Mouse (Mus musculus) forebrain, embryonic 15.5 days (tissue): ENCODE data around the gene Cd81. TPM values are rescaled to one million over a fixed set of nuclear protein-coding genes. Genes with fewer than 3 reads are reported as not detected.

Source experiments
- ATAC-seq: fragments of 200-750 bp; cut with Nextera tagmentation; replicated peaks from 2 replicates; pipeline ENCODE4 v1.8.0; 2017; ENCODE audit warnings: mild to moderate bottlenecking, moderate TSS enrichment, moderate library complexity
- H3K27ac ChIP-seq: fragments of 300-500 bp; sonication (generic); replicated peaks from 2 replicates; pipeline ENCODE4 v1.5.1; 2015; ENCODE audit warnings: mild to moderate bottlenecking, inconsistent platforms
- H3K27me3 ChIP-seq: fragments of 300-500 bp; sonication (generic); 2 replicates; pipeline ENCODE4 v1.6.1; 2015; ENCODE audit warnings: inconsistent platforms
- H3K36me3 ChIP-seq: fragments of 300-500 bp; sonication (generic); 2 replicates; pipeline ENCODE4 v1.6.1; 2015; ENCODE audit warnings: mild to moderate bottlenecking, inconsistent platforms
- H3K4me1 ChIP-seq: fragments of 300-500 bp; sonication (generic); 2 replicates; pipeline ENCODE4 v1.6.1; 2015; ENCODE audit warnings: inconsistent platforms
- H3K4me2 ChIP-seq: fragments of 300-500 bp; sonication (generic); replicated peaks from 2 replicates; pipeline ENCODE4 v1.6.1; 2015; ENCODE audit warnings: mild to moderate bottlenecking, inconsistent platforms
- H3K4me3 ChIP-seq: fragments of 300-500 bp; sonication (generic); 2 replicates; pipeline ENCODE4 v1.5.1; 2015; ENCODE audit warnings: mild to moderate bottlenecking, inconsistent platforms
- H3K9ac ChIP-seq: fragments of 300-500 bp; sonication (generic); replicated peaks from 2 replicates; pipeline ENCODE4 v1.6.1; 2015; ENCODE audit warnings: mild to moderate bottlenecking, inconsistent platforms
- H3K9me3 ChIP-seq: fragments of 300-500 bp; sonication (generic); 2 replicates; pipeline ENCODE4 v1.6.1; 2016; ENCODE audit warnings: inconsistent platforms
- WGBS: fragments of 180-500 bp; shearing (Covaris S2); methylation state at CpG from one replicate; pipeline ENCODE4 v1.1.7; 2015; ENCODE audit warnings: mixed read lengths; 5-methylcytosine and 5-hydroxymethylcytosine counted together
- polyA plus RNA-seq: library from polyadenylated mRNA; unstranded; fragments of >200 nt; fragmentation: Nextera tagmentation; extraction: Ambion mirVana; gene quantifications from 2 replicates; pipeline ENCODE4 v1.2.1, GENCODE M21; 2015

Cd81 gene
- polyA plus RNA-seq, 1 experiment from 2014 or later, result 294 TPM

- Histone ChIP-seq H3K9ac (no peak overlapping the region), H3K9me3 (no peaks in the 10 kb centered on the region), H3K4me3 (no peak overlapping the region), H3K27ac (no peak overlapping the region), H3K4me1 (no peaks in the 10 kb centered on the region), H3K4me2 (no peak overlapping the region), H3K27me3 (no peaks in the 10 kb centered on the region), H3K36me3 (no peaks in the 10 kb centered on the region)
- ATAC-seq, result no peak
- WGBS, result 87% methylated on average over 3 of the region's 3 CpGs
These were observed 9.6 kb upstream of the Cd81 start for GRCm38 (mm10) chr7:143042897-143043300.

GRCm38 (mm10) chr7:143044049-143044825, 8.3 kb upstream of the Cd81 start:
- H3K4me3 ChIP-seq, result no peak overlapping the region
- ATAC-seq, result no peak
- H3K27me3 ChIP-seq, result no peaks in the 10 kb centered on the region
- H3K4me1 ChIP-seq, result no peaks in the 10 kb centered on the region
- no peak overlapping the region for H3K9ac ChIP-seq
- H3K36me3 ChIP-seq, result no peaks in the 10 kb centered on the region
- no peaks in the 10 kb centered on the region for H3K9me3 ChIP-seq
- no peak overlapping the region for H3K27ac ChIP-seq
- 93% methylated on average over 2 of the region's 2 CpGs for WGBS
- no peak overlapping the region for H3K4me2 ChIP-seq

GRCm38 (mm10) chr7:143044826-143045206, 7.7 kb upstream of the Cd81 start:
- Histone ChIP-seq H3K27ac (no peak overlapping the region), H3K9ac (no peak overlapping the region), H3K27me3 (no peaks in the 10 kb centered on the region), H3K4me3 (no peak overlapping the region), H3K4me2 (no peak overlapping the region), H3K4me1 (no peaks in the 10 kb centered on the region), H3K9me3 (no peaks in the 10 kb centered on the region), H3K36me3 (no peaks in the 10 kb centered on the region)
- ATAC-seq, result no peak

- no peak for ATAC-seq
These were observed 6.2 kb upstream of the Cd81 start for GRCm38 (mm10) chr7:143046358-143046757.

GRCm38 (mm10) chr7:143049331-143049730, 3.2 kb upstream of the Cd81 start:
- Histone ChIP-seq H3K9ac (no peak overlapping the region), H3K27ac (no peak overlapping the region), H3K4me3 (no peak overlapping the region), H3K4me1 (peaks cover 14% of the 10 kb centered on the region), H3K9me3 (no peaks in the 10 kb centered on the region), H3K36me3 (no peaks in the 10 kb centered on the region), H3K4me2 (no peak overlapping the region), H3K27me3 (no peaks in the 10 kb centered on the region)
- WGBS, result 80% methylated on average over 3 of the region's 3 CpGs
- ATAC-seq, result no peak

More at GRCm38 (mm10) chr7:143046358-143046757, 6.2 kb upstream of the Cd81 start:
- Histone ChIP-seq H3K4me1 (no peaks in the 10 kb centered on the region), H3K4me2 (no peak overlapping the region), H3K4me3 (no peak overlapping the region), H3K9me3 (no peaks in the 10 kb centered on the region), H3K27me3 (no peaks in the 10 kb centered on the region), H3K36me3 (no peaks in the 10 kb centered on the region), H3K27ac (no peak overlapping the region), H3K9ac (no peak overlapping the region)
- WGBS, result 77% methylated on average over 7 of the region's 7 CpGs

- no peak for ATAC-seq
- no peaks in the 10 kb centered on the region for H3K9me3 ChIP-seq
- no peaks in the 10 kb centered on the region for H3K27me3 ChIP-seq
- no peak overlapping the region for H3K9ac ChIP-seq
- no peak overlapping the region for H3K27ac ChIP-seq
- no peak overlapping the region for H3K4me2 ChIP-seq
- no peaks in the 10 kb centered on the region for H3K36me3 ChIP-seq
- WGBS, result 92% methylated on average over 3 of the region's 3 CpGs
- peaks cover 22% of the 10 kb centered on the region for H3K4me1 ChIP-seq
- H3K4me3 ChIP-seq, result no peak overlapping the region
These were observed 2.4 kb upstream of the Cd81 start for GRCm38 (mm10) chr7:143049841-143050816.

- 73% methylated on average over 2 of the region's 2 CpGs for WGBS
- no peak overlapping the region for H3K4me3 ChIP-seq
- H3K27me3 ChIP-seq, result no peaks in the 10 kb centered on the region
- peaks cover 34% of the 10 kb centered on the region for H3K4me1 ChIP-seq
- H3K27ac ChIP-seq, result no peak overlapping the region
- no peaks in the 10 kb centered on the region for H3K36me3 ChIP-seq
- no peaks in the 10 kb centered on the region for H3K9me3 ChIP-seq
- no peak for ATAC-seq
- H3K9ac ChIP-seq, result no peak overlapping the region
- H3K4me2 ChIP-seq, result no peak overlapping the region
These were observed 1.2 kb upstream of the Cd81 start for GRCm38 (mm10) chr7:143051316-143051715.

GRCm38 (mm10) chr7:143053008-143053899, 715 bp downstream of the Cd81 start:
- Histone ChIP-seq H3K4me2 (peak overlapping the region; percentile 90), H3K9ac (peak overlapping the region; percentile 94), H3K27me3 (no peaks in the 10 kb centered on the region), H3K4me1 (peaks cover 43% of the 10 kb centered on the region), H3K36me3 (no peaks in the 10 kb centered on the region), H3K9me3 (no peaks in the 10 kb centered on the region), H3K4me3 (peak overlapping the region; percentile 83), H3K27ac (peak overlapping the region; percentile 81)
- peak; percentile 77 for ATAC-seq
- under 1% methylated on average over 46 of the region's 46 CpGs for WGBS

GRCm38 (mm10) chr7:143053961-143054611, 1.5 kb downstream of the Cd81 start:
- H3K4me3 ChIP-seq, result peak overlapping the region; percentile 83
- H3K27ac ChIP-seq, result peak overlapping the region; percentile 81; the same call in 1 of the 2 replicates
- 67% methylated on average over 11 of the region's 11 CpGs for WGBS
- peak overlapping the region; percentile 94 for H3K9ac ChIP-seq
- no peak for ATAC-seq
- H3K27me3 ChIP-seq, result no peaks in the 10 kb centered on the region
- H3K9me3 ChIP-seq, result no peaks in the 10 kb centered on the region
- H3K4me2 ChIP-seq, result peak overlapping the region; percentile 90
- H3K4me1 ChIP-seq, result peaks cover 52% of the 10 kb centered on the region
- H3K36me3 ChIP-seq, result no peaks in the 10 kb centered on the region

GRCm38 (mm10) chr7:143054612-143054965, 2.0 kb downstream of the Cd81 start:
- H3K4me3 ChIP-seq, result peak overlapping the region; percentile 83
- H3K36me3 ChIP-seq, result no peaks in the 10 kb centered on the region
- no peak overlapping the region for H3K27ac ChIP-seq
- no peak for ATAC-seq
- H3K27me3 ChIP-seq, result no peaks in the 10 kb centered on the region
- peak overlapping the region; percentile 90 for H3K4me2 ChIP-seq
- peak overlapping the region; percentile 20; the same call in 1 of the 2 replicates for H3K9ac ChIP-seq
- H3K9me3 ChIP-seq, result no peaks in the 10 kb centered on the region
- H3K4me1 ChIP-seq, result peaks cover 57% of the 10 kb centered on the region
- WGBS, result 71% methylated on average over 3 of the region's 3 CpGs

GRCm38 (mm10) chr7:143055001-143055400, 2.5 kb downstream of the Cd81 start:
- Histone ChIP-seq H3K27me3 (no peaks in the 10 kb centered on the region), H3K4me3 (peak overlapping the region; percentile 83; the same call in 1 of the 2 replicates), H3K4me2 (peak overlapping the region; percentile 90), H3K9me3 (no peaks in the 10 kb centered on the region), H3K36me3 (no peaks in the 10 kb centered on the region), H3K27ac (peak overlapping the region; percentile 20; the same call in 1 of the 2 replicates), H3K9ac (peak overlapping the region; percentile 20; the same call in 1 of the 2 replicates), H3K4me1 (peaks cover 57% of the 10 kb centered on the region)
- no peak for ATAC-seq
- WGBS, result 88% methylated on average over 3 of the region's 3 CpGs
